Mouse (Mus musculus): ENCODE measurements around the gene Gsg1l2.

Gene Gsg1l2

DNA sequence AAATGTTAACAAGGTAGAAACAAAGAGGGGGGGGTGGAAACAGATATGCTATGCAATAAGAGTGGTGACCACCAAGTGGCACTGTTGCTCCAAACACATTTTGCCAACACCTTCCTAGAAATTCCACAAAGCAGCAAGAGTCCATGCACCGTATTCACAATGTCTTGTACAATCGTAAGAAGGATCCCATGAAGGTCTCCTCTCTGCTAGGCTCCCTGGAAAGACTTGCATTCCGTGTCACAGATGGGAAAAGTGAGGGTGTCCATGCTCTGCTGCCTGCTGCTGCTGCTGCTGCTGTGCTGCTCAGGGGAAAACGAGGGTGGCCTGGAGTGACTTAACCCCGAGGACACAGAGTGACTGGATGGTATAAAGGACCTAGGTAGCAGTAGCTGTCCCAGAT, 45.2 kb downstream of the Gsg1l2 start:
- no peak for DNase-seq (ENCODE audit: low spot score)

DNA sequence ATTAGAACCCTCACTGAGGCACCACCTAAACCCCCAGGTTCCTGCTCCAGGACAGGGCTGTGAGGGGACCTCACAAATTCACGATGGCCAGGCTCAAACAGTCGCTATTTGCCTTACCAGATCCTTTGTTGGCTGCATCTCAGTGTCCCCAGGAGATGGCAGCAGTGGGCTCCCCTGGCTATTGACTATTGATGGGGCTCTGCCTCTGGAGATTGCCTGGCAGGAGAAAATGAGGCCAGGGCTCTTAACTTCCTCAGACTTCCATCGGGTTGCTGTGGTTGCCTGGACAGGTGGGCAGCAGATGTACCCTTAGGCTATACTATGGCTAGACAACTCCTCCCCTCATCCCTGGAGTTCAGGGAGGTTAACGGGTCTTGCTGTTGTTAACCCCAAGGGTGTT, 45.8 kb downstream of the Gsg1l2 start:
- no peak for DNase-seq (ENCODE audit: low spot score)

DNA sequence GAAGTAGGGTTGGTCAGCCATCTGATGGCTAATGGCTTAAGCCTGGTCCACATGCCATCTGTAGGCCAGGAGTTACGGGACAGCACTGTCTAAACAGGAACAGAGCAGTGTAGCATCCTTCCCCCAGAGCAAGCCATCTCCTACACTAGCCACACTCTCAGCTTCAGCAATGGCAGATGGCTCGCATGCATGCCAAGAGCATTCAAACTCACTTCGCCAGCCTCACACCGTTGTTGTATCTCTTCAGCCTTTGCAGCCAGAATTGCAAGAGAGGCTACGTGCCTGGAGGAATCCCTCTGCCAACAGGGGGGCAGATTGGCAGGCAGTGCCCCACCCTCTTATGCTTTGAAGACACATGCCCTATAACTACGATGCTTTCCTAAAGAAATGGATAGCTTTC, 47.2 kb downstream of the Gsg1l2 start:
- no peak for DNase-seq (ENCODE audit: low spot score)

DNA sequence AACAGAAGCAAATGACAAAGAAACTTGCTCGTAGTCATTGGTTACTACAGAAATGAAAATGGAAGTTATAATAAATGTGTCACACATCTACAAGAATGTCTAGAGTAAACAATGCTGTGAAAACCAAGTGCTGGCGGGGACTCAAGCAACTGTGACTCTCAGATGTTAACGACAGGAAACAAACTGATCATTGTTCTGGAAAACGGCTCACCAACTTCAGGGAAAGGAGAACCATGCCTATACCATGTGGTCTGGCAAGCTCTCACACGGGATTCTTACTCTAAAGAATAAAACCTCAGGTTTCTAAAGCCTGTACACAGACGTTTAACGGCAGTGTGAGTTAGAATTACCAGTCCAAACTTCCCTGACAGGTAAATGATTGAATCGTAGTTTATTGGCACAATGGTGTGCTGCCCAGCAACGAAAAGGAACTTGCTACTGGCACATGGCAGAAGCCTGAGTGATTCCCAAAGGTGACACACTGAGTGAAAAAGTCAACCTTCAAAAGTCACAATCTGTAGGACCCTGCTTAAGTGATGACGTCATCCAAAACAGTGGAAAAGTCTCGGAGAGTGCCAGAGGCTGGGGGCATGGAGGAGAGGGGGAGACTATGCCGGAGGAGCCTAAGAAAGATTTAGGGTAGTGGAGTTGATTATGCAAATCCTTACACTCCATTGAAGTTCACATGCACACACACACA, 54.1 kb downstream of the Gsg1l2 start:
- DNase-seq (ENCODE audit: low spot score), result no peak

DNA sequence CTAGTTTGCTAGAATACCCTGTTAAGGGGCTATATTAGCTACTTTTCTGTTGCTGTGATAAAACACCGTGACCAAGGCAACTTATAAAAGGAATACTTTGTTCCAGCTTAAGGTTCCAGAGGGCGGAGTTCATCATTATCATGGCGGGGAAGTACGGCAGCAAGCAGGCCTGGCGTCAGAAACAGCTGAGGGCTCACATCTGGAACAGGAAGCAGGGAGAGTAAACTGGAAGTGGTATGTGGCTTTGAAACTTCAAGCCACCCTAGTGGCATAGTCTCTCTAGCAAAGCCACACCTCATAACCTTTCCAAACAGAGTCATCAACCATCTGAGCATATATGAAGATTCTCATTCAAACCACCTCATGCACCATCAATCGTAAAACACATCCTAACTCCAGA, 55.1 kb downstream of the Gsg1l2 start:
- DNase-seq (ENCODE audit: low spot score), result no peak

DNA sequence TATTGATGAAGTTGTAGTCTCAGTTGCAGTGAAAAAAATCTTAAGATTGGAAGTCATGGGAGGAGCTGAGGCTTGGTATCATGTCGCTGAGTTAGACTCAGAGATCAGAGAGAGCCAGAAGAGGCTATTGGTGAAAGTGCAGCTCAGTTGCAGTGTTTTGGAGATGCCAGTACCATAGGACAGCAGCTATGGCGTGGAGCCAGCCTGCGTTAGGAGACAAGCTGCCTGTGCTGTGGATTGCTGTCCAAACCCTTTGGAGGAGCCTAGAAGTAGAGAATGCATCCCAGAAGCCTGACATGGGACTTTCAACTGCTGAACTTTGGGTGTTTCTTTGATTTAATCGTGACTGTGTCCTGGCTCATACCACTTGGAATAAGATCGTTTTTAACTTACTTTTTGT, 57.4 kb downstream of the Gsg1l2 start:
- DNase-seq (ENCODE audit: low spot score), result no peak

DNA sequence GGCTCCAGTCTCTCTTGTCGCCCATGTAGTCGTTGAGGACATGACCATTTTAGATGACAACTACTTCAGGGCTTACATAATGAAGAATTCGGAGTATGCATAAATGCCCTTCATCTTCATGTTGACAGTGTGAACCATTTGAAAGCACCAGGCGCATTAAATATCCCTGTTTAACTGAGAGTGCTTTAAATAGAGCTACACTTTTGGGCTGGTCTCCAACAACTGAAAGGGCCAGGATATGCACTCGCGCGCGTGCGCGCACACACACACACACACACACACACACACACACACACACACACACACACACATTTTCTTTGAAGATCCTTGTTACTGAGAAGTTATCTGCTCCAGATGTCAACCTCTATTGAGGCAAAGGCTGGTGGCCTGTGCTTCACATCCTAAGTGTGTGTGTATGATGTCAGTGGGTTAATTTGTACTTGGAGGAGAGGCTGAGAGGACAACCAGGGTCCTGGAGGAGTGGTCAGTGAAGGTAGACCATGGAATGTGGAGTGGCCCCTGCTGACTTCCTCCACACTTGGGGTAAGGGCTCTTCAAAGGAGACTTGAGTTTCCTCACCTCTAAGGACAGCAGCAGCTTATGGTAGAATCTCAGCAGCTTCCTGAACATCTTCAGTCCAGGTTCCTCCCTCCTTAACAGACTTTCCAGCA, 61.1 kb downstream of the Gsg1l2 start:
- no peak for DNase-seq (ENCODE audit: low spot score)
